Mouse (Mus musculus) forebrain, embryonic 16.5 days (tissue): ENCODE measurements around the gene B3gntl1. TPM values are rescaled to one million over a fixed set of nuclear protein-coding genes. Genes with fewer than 3 reads are reported as not detected.
"Not testable (repeated sequence)": the region's sequence is repeated elsewhere in the genome, so short reads cannot be mapped to it uniquely, and the experiment has no call there.

Experiments used
- ATAC-seq: fragments of 200-750 bp; cut with Nextera tagmentation; 2 replicates; pipeline ENCODE4 v1.8.0; 2017; ENCODE audit warnings: mild to moderate bottlenecking, moderate library complexity
- H3K27ac ChIP-seq: fragments of 300-500 bp; sonication (generic); 2 replicates; pipeline ENCODE4 v1.5.1; 2014; ENCODE audit warnings: low read length, control low read depth
- H3K27me3 ChIP-seq: fragments of 300-500 bp; sonication (generic); replicated peaks from 2 replicates; pipeline ENCODE4 v1.6.1; 2014; ENCODE audit warnings: low read length; ENCODE audit not compliant: control insufficient read depth, insufficient read depth
- H3K36me3 ChIP-seq: fragments of 300-500 bp; sonication (generic); 2 replicates; pipeline ENCODE4 v1.6.1; 2014; ENCODE audit not compliant: control insufficient read depth, insufficient read depth
- H3K4me1 ChIP-seq: fragments of 300-500 bp; sonication (generic); replicated peaks from 2 replicates; pipeline ENCODE4 v1.6.1; 2014; ENCODE audit warnings: low read length; ENCODE audit not compliant: control insufficient read depth, insufficient read depth
- H3K4me2 ChIP-seq: fragments of 300-500 bp; sonication (generic); 2 replicates; pipeline ENCODE4 v1.6.1; 2014; ENCODE audit warnings: mild to moderate bottlenecking, low read length, control low read depth
- H3K4me3 ChIP-seq: fragments of 300-500 bp; sonication (generic); replicated peaks from 2 replicates; pipeline ENCODE4 v1.5.1; 2014; ENCODE audit warnings: mild to moderate bottlenecking, low read length, control low read depth
- H3K9ac ChIP-seq: fragments of 300-500 bp; sonication (generic); replicated peaks from 2 replicates; pipeline ENCODE4 v1.6.1; 2014; ENCODE audit warnings: low read depth, low read length, control low read depth
- H3K9me3 ChIP-seq: fragments of 300-500 bp; sonication (generic); 2 replicates; pipeline ENCODE4 v1.6.1; 2016; ENCODE audit warnings: low read length; ENCODE audit not compliant: control insufficient read depth
- WGBS: fragments of 180-500 bp; shearing (Covaris S2); extraction: QIAGEN DNeasy Blood & Tissue Kit; methylation state at CpG from one replicate; pipeline ENCODE4 v1.1.7; 2014; 5-methylcytosine and 5-hydroxymethylcytosine counted together
- polyA plus RNA-seq: library from polyadenylated mRNA; unstranded; fragments of >200 nt; fragmentation: Nextera tagmentation; extraction: Ambion mirVana; gene quantifications from 2 replicates; pipeline ENCODE4 v1.2.1, GENCODE M21; 2015

The B3gntl1 gene
- polyA plus RNA-seq, 1 experiment from 2014 or later: 7.4 TPM

GRCm38 (mm10) chr11:121672312-121672989 lies 502 bp downstream of the B3gntl1 start:
- peak overlapping the region; percentile 91 for H3K27ac ChIP-seq
- H3K9me3 ChIP-seq: no peaks in the 10 kb centered on the region
- H3K36me3 ChIP-seq: no peaks in the 10 kb centered on the region
- H3K9ac ChIP-seq: peak overlapping the region; percentile 77
- peak overlapping the region; percentile 76 for H3K4me3 ChIP-seq
- 4% methylated on average over 22 of the region's 22 CpGs for WGBS
- H3K4me2 ChIP-seq: peak overlapping the region; percentile 84
- peaks cover 9% of the 10 kb centered on the region; the same call in 1 of the 2 replicates for H3K4me1 ChIP-seq
- peak; percentile 49 for ATAC-seq
- no peaks in the 10 kb centered on the region for H3K27me3 ChIP-seq

GRCm38 (mm10) chr11:121670926-121671325 lies 2.0 kb downstream of the B3gntl1 start:
- Histone ChIP-seq H3K27ac (no peak overlapping the region), H3K4me2 (no peak overlapping the region), H3K36me3 (no peaks in the 10 kb centered on the region), H3K4me3 (no peak overlapping the region), H3K9ac (no peak overlapping the region), H3K27me3 (no peaks in the 10 kb centered on the region), H3K4me1 (peaks cover 9% of the 10 kb centered on the region; the same call in 1 of the 2 replicates), H3K9me3 (no peaks in the 10 kb centered on the region)
- no peak for ATAC-seq
- WGBS: 97% methylated on average over 5 of the region's 5 CpGs

- 94% methylated on average over 5 of the region's 5 CpGs for WGBS
- Histone ChIP-seq H3K9me3 (no peaks in the 10 kb centered on the region), H3K4me1 (peaks cover 9% of the 10 kb centered on the region; the same call in 1 of the 2 replicates), H3K36me3 (no peaks in the 10 kb centered on the region), H3K4me2 (no peak overlapping the region), H3K4me3 (no peak overlapping the region), H3K27ac (no peak overlapping the region), H3K9ac (no peak overlapping the region), H3K27me3 (no peaks in the 10 kb centered on the region)
- no peak for ATAC-seq
Measured at GRCm38 (mm10) chr11:121668776-121669175, 4.2 kb downstream of the B3gntl1 start.

GRCm38 (mm10) chr11:121667541-121667940 lies 5.4 kb downstream of the B3gntl1 start:
- H3K4me3 ChIP-seq: no peak overlapping the region
- 95% methylated on average over 4 of the region's 4 CpGs for WGBS
- peaks cover 5% of the 10 kb centered on the region; the same call in 1 of the 2 replicates for H3K4me1 ChIP-seq
- H3K36me3 ChIP-seq: no peaks in the 10 kb centered on the region
- H3K27ac ChIP-seq: no peak overlapping the region
- H3K4me2 ChIP-seq: no peak overlapping the region
- no peaks in the 10 kb centered on the region for H3K27me3 ChIP-seq
- no peak for ATAC-seq
- H3K9me3 ChIP-seq: no peaks in the 10 kb centered on the region
- no peak overlapping the region for H3K9ac ChIP-seq

GRCm38 (mm10) chr11:121661116-121661515 lies 11.8 kb downstream of the B3gntl1 start:
- 89% methylated on average over 2 of the region's 2 CpGs for WGBS
- H3K4me1 ChIP-seq: 0 out of 2 replicates have a peak, but pooled peaks cover 3% of the 10 kb centered on the region
- no peaks in the 10 kb centered on the region for H3K27me3 ChIP-seq

GRCm38 (mm10) chr11:121660604-121661003 lies 12.3 kb downstream of the B3gntl1 start:
- not testable (repeated sequence) for H3K4me2 ChIP-seq, H3K4me3 ChIP-seq, H3K36me3 ChIP-seq, H3K9me3 ChIP-seq, H3K9ac ChIP-seq, H3K27ac ChIP-seq, H3K4me1 ChIP-seq, H3K27me3 ChIP-seq, ATAC-seq
- 100% methylated on average over 2 of the region's 2 CpGs for WGBS

More at GRCm38 (mm10) chr11:121661116-121661515, 11.8 kb downstream of the B3gntl1 start:
- H3K9ac ChIP-seq: no peak overlapping the region
- no peak overlapping the region for H3K4me2 ChIP-seq
- no peak for ATAC-seq
- H3K27ac ChIP-seq: no peak overlapping the region
- H3K4me3 ChIP-seq: no peak overlapping the region
- no peaks in the 10 kb centered on the region for H3K36me3 ChIP-seq
- H3K9me3 ChIP-seq: no peaks in the 10 kb centered on the region

GRCm38 (mm10) chr11:121658151-121658550 lies 14.8 kb downstream of the B3gntl1 start:
- H3K27ac ChIP-seq: no peak overlapping the region
- no peak for ATAC-seq
- 0 out of 2 replicates have a peak, but pooled peaks cover 3% of the 10 kb centered on the region for H3K4me1 ChIP-seq
- no peaks in the 10 kb centered on the region for H3K9me3 ChIP-seq
- WGBS: 45% methylated on average over 1 of the region's 1 CpGs
- no peaks in the 10 kb centered on the region for H3K36me3 ChIP-seq
- H3K9ac ChIP-seq: no peak overlapping the region
- no peaks in the 10 kb centered on the region for H3K27me3 ChIP-seq
- no peak overlapping the region for H3K4me2 ChIP-seq
- H3K4me3 ChIP-seq: no peak overlapping the region

GRCm38 (mm10) chr11:121655807-121656511 lies 17.0 kb downstream of the B3gntl1 start:
- no peak overlapping the region for H3K9ac ChIP-seq
- H3K9me3 ChIP-seq: no peaks in the 10 kb centered on the region
- no peaks in the 10 kb centered on the region for H3K27me3 ChIP-seq
- no peak overlapping the region for H3K27ac ChIP-seq
- no peak overlapping the region for H3K4me2 ChIP-seq
- 0 out of 2 replicates have a peak, but pooled peaks cover 3% of the 10 kb centered on the region for H3K4me1 ChIP-seq
- no peak overlapping the region for H3K4me3 ChIP-seq
- no peak for ATAC-seq
- no peaks in the 10 kb centered on the region for H3K36me3 ChIP-seq
- 91% methylated on average over 6 of the region's 6 CpGs for WGBS

- Histone ChIP-seq H3K27me3 (no peaks in the 10 kb centered on the region), H3K4me3 (no peak overlapping the region), H3K36me3 (no peaks in the 10 kb centered on the region), H3K27ac (no peak overlapping the region), H3K9me3 (no peaks in the 10 kb centered on the region), H3K9ac (no peak overlapping the region), H3K4me2 (no peak overlapping the region), H3K4me1 (0 out of 2 replicates have a peak, but pooled peaks cover 3% of the 10 kb centered on the region)
- ATAC-seq: no peak
- WGBS: 83% methylated on average over 6 of the region's 6 CpGs
Measured at GRCm38 (mm10) chr11:121655166-121655806, 17.7 kb downstream of the B3gntl1 start.
